Mouse (Mus musculus): ENCODE measurements around the gene Rmdn3.

GRCm38 (mm10) chr2:119172446-119172845 lies 15.6 kb upstream of the Rmdn3 start:
- TF ChIP-seq HCFC1 (IDR thresholded peaks at IDR 0.05; ENCODE audit: borderline replicate concordance, insufficient read depth, low read length) (no peak), ZC3H11A (IDR thresholded peaks at IDR 0.05; ENCODE audit: borderline replicate concordance, low read depth, low read length) (no peak)

All from ES-E14 (cell line).